Mouse (Mus musculus) spleen, adult 2 months (tissue): ENCODE measurements around the gene Rnf32.

ENCODE experiments used
- CTCF ChIP-seq: fragments of 200-500 bp; IDR thresholded peaks from 2 replicates; pipeline ENCODE4 v1.5.1; 2011; ENCODE audit warnings: mild to moderate bottlenecking, inconsistent platforms; ENCODE audit not compliant: insufficient read depth, insufficient read length, insufficient replicate concordance; ENCODE audit errors: extremely low read depth
- POLR2A ChIP-seq: fragments of 200-500 bp; IDR thresholded peaks from 2 replicates; pipeline ENCODE4 v1.6.1; 2011; ENCODE audit warnings: low read depth, low read length, inconsistent platforms

DNA sequence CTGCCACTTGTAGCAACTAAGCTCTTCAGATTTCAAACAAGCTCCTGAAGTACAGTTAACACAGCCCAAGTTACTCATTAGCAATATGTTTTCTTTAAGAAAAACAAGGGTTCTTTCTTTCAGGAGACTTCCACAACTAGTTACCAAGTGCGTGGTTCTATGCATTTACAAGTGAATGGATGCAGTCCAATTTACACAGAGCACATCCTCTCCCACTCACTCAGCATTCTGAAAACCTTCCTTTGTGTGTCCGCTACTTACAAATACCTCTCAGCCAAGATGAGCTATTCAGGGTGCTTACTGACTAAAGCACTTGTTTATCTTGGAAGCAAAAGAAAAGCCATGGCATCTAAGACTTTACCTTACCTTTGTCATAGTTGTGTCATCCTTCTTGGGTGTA, 58.1 kb downstream of the Rnf32 start:
- no peak for TF ChIP-seq CTCF
- TF ChIP-seq POLR2A = no peak
